Mouse (Mus musculus) ovary, postnatal 14 days (tissue): Measurements from ENCODE around the gene Arhgef25.

Experiments
- DNase-seq: peaks from one replicate; pipeline ENCODE4 v3.0.0; 2022; ENCODE audit warnings: low spot score

The Arhgef25 gene

DNA sequence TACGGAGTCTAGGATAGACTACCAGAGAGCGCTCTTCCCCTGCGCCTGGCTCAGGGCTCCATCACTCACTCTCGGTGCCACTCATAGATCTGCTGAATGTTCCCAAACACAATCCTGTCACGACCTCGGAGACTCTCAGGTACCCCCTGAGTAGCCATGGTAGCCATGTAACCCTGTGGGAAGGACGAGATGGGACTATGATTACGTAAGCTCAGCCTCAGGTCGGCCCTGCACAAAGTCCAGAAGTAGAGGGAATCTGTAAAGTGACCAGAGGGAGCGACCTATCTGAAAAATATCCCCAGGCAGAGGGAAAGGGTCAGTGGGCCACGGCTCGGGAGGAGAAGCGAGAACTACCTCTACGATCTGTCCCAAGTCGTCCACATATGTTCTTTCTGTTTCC, 4.4 kb downstream of the Arhgef25 start:
- no peak for DNase-seq

DNA sequence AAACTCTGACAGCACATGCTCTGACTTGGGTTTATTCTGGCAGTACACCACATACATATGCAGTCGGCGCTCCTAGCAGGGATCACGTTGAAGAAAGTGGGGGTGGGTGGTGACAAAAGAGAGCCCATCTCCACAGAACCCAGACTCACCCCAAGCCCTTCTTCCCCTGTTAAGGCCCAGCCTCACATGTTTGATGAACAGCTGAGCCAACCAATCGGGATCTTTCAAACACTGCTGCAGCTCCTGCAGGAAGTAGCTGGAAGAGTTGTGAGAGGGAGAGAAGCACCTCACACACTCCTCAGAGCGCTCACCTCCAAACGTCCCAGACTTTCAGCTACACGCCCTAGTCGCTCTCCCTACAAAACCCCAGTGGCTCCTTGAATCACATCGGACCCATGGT, 4.8 kb downstream of the Arhgef25 start:
- DNase-seq: no peak

DNA sequence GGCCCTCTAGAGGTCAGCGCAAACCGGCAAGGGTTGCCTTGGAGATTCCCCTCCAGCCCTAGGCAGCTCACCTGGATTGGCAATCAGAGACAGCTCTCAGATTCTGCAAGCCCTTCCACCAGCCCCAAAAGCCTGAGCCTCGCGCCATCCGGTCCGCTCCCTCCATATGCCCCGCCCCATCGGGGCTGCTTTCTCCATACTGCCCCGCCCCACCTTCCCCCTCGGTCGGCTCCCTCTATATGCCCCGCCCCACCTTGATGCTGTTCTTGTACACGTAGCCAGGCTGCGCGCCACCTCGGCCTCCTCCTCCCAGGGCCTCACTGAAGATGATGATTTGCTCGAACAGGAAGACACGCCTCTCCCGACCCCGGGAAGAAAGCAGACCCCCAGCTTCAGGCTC, 6.1 kb downstream of the Arhgef25 start:
- no peak for DNase-seq

DNA sequence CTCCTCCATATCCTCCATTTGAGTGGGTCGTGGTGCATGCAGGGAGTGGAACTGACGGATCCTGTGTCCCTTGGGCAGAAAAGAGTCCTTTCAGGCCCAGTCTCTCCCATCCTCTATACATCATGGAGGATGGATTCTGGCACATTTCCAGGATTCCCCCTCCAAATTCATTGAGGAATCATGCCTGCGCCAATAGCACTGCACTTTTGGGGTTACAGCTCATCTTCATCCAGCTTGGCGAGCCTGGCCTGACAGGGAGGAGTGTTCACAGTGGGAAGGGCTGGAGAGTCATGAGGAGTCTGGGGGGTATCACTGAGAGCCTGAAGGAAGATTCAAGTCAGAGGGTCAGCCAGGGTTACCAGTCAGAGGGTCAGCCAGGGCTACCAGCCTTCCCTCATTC, 7.3 kb downstream of the Arhgef25 start:
- no peak for DNase-seq

DNA sequence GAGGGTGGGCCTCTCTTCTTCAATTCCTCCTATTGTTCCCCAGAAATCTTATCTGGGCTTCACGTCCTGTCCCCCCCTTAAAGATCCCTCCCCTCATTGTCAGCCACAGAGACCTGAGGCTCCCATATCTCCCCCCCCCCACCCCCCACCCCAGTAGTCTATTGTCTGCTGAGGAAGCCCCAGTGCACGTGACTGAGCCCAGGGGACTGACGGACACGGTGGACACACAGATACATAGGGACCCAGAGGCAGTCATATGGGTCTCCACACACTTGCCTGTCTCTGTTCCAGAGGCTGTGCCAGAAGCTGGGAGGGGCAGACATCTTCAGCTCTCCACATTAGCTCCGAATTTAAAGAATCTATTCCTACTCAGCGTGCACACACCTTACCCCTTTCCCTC, 8.3 kb downstream of the Arhgef25 start:
- DNase-seq: no peak

DNA sequence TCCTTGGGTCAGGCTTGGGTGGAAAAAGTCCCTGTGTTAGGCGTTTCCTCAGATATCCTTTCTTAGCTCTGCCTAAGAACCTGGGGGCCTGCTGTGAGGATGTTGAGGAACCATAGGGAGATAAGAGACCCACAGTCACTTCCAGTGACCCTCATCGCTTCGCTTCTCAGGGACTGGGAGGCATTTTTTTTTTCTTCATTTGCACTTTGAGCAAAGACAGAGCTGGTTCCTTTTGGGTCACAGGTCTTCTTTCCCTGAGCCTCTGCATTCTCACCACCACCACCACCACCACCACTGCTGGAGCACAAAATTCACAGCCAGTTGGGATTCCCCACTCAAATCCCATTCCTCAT, 9.2 kb downstream of the Arhgef25 start:
- no peak for DNase-seq

DNA sequence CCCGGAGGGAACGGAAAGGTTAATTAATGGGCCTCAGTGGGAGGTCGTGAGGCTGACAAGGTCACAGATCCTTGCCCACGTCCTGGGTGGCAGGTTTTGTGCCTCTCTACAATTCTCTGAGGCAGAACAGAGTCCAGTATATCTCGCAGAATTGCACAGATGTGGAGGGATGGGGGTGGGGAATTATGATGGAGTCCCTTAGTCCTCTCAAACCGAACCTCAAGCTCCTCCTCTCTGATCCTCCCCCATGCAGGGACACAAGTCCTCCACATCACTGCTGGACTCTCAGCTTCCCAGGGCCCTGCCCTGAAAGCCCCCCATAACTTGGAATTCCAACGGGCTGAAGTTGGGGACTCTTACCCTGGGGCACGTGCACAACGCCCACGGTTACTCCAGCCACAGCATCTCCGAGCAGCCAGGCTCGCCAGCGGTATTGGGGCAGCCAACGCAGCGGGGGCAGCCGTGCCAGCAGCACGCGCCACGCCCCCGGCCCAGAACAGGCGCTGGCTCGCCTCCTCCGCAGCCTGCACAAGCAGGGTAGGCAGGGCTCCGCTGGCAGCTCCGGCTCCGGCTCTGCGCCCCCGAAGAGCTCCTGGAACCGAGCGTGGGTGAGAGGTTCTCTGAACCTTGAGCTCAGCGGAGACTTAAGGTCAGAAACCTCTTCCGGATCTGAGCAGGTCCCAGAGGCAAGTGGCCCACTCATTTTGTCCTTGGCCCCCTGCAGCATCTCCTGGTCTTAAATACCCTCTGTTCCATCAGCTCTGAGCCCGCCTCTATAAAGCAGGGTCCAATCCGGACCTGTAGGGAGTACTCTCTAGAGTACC, 9.8 kb downstream of the Arhgef25 start, which contains the start of gene Slc26a10:
Gene Slc26a10, minus strand, starts transcription at position 775 of the 824 bp plus-strand sequence.
- no peak for DNase-seq

DNA sequence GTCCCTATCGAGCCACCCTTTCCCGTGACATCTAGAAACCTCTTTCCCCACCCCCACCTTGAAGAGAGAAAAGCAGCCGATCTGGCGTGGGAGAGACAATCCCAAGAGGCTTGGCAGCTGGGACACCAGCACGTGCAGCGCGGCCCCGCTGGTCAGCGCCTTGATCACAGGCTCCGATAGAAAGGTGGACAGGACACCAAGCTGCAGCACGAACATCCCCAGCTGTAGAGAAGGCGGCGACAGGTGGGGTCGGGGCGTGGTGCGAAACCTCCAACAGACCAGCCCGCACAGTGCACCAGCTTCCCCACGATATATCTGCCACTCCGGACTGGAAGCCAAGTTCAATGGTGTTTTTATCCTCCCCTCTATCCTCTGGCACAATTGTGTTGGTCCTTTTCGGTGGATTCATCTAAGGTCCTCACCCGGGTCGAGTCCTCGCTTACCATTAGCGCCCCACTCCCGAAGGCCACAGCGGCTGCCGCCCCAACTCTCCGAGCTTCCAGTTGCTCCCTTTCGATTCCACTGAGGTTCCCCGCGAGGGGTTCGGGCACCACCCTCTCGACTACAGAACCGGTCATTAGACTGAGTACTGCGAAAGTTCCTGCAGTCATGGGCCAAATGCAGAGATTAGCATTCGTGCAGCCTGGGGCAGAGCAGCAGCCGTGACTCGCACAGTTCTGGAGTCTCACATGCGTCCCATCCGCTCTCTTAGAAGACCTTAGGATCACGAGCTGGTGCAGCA, 11.4 kb downstream of the Arhgef25 start:
- no peak for DNase-seq

DNA sequence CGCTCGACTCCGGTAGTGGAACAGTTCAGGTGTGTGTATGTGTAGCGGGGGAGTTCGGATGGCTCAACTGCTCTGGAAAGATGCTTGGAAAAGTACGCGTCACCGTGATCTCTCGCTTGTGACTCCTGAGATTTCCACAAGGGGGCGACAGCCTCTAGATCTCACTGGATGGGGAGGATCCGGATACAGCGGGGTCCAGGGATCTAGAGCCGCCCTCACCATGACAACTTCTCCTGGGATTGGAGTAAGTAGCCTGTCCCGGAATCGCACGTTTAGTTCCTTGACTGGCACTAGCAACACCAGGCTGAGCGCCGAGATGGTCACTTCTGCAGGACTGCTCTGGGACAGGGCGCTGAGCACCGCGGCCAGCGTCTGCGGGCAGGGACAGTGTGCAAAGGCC, 12.2 kb downstream of the Arhgef25 start:
- DNase-seq: peak; percentile 69

DNA sequence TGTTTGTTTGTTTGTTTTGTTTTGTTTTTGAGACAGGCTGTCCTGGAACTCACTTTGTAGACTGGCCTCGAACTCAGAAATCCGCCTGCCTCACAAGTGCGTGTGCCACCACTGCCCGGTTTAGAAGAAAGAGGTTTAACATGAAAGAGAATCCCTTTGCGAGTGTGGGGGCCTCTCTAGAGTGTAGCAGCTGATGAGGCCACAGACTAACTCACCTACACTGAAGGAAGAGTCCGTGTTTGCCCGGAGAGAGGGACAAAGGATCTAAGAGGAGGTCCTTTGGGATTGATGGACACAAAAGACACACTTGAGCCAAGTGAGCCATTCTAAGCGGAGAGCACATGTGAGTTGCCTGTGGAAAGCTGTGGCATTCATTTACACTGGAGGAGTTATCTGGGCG, 12.6 kb downstream of the Arhgef25 start:
- DNase-seq: no peak

DNA sequence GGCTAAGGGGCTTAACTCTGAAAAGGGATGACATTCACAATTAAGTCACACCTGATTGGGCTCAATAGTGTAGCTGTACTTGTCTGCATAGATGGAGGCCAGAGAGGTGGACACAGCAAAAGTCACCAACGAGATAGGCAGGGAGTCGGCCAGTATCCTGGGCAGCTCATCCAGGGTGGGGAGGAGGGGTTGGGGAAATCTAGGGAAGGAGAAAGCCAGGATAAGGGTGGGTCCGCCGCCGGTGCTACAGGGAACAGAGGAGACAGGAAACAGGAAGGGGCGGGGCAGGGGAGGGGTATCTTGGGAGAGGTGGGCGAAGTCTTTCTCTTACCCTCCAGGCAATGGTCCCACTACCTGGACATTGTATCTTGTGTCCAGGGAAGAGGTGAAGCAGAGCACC, 13.1 kb downstream of the Arhgef25 start:
- DNase-seq: no peak

DNA sequence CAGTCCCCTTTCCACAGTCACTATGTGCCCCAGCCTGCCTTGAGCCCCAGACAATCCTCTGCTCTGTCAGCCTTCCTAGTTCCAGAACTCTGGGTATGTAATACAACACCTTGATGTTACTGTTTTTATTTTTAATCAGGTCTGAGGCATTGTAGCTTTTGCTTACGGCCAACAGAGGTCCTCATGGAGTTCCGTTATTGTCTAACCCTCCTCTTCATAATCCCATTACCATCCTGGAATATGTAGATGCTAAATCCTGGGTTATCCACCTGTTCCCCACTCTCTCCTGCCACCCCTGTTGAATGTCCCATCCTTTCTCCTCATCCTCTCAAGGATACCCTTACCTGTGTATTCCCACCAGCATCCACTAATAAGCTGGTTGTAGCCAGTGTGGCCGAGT, 13.7 kb downstream of the Arhgef25 start:
- DNase-seq: no peak

DNA sequence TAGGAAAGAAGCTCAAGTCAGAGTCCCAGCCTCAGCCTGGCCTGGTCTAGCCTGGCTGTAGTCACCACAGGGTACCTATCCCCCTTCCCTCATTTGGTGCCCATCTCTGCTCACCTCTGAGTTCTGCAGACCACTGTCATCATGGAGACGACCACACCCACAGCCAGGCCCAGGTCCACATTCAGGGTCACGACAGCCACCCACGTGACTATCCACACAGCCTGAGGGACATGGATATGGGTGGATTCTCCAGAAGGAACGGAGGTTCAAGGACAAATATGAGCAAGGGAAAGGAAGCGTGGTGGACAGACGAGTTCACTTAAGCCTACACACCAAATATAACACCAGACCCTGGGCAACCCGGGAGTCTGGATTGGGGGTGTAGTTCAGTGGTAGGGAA, 15.7 kb downstream of the Arhgef25 start:
- DNase-seq: no peak

DNA sequence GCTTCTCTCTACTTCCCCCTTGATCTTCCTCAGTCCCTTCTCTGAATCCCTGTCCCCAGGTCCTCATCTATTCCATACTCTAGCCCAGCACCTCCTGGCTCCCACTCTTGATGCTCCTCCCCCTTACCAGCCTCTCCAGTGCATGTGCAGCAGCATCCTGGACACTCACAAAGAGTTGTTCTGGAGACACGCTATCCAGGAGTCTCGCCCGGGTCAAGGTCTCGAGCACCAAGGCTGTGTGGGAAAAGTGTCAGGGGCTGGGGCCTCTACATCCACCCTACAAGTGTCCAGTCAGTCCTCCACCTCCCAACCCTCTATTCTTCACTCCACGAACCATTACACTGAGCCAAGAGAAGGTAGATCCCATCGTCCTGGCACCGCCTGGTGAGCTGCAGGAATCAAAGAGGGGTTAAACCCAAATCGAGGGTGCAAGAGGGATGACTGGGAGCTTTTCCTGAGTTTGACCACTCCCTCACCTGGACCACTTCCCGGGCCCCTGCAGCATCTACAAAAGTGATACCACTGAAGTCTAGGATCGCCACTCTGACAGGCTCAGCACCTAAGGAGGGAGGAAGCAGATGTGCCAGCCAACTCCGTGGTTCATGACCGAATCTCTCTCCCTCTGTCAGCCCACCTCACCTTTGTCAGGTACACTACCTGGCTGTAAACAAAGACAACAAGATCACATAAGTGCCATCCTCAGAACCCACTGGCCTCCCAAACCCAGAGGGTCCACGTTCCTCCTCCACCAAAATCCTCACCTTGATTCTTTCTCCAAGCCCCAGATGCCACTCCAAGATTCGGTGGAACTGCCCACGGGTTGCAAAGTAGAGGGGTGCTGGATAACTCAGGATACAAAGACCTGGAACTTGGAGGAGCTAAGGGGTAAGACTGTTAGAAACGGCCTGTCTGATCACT, 16.5 kb downstream of the Arhgef25 start:
- no peak for DNase-seq

DNA sequence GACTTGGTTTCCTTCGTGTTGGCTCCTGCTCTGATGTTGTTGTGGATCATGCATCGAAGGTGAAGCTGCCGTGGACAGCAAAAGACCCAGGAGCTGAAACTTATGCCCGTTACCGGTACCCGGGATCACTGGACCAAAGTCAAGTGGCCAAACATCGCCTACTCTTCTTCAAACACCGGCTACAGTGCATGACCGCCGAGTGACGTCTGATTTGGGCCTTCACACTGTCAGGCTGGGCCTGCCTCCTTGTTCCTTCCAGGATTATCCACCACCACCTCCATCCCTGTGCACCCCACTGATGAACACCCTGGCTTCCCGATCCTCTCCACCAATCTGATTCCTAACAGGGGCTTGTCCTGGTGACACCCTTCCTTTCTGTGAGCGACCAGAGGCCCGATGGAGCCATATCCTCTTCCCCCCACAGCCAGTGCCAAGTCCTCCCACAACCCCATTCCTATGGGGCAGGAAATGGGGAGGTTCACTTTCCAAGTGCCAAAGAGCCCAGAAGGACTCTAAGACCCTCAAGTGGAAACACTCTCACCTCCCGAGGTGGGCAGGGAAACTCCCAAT, 18.2 kb downstream of the Arhgef25 start:
- no peak for DNase-seq

DNA sequence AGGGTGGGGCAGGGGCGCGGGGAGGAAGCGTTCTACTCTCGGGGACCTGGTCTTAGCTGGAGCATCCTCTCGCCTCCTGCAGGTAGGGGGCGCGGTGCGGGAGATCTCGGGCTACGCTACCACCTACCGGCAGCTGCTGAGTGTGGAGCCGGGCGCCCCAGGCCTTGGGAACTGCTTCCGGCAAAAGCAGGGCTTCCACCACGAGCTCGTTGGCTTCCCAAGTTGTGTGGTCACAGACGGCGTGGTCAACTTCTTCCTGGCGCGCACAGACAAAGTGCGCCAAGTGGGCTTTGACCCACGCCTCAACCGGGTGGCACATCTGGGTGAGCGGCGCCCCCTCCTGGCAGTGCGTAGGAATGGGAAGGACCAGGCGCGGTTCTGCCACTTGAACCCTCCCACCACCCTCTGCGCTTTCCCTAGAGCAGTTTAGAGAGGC, 19.0 kb downstream of the Arhgef25 start:
- DNase-seq: peak; percentile 63

DNA sequence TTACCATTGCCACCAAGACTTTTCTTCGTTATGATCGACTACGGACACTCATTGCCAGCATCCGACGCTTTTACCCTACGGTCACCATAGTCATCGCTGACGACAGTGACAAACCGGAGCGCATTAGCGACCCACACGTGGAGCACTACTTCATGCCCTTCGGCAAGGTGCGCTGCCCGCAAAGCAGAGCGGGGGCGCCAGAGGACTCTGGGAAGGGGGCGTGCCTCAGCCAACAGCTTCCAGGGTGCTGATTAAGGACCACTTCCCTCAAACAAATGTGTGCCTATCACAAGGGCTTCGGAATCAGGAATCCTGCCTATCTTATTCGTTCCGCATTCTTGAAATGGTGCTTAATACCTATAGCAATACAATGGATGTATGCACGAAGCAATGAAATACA, 19.9 kb downstream of the Arhgef25 start:
- no peak for DNase-seq

DNA sequence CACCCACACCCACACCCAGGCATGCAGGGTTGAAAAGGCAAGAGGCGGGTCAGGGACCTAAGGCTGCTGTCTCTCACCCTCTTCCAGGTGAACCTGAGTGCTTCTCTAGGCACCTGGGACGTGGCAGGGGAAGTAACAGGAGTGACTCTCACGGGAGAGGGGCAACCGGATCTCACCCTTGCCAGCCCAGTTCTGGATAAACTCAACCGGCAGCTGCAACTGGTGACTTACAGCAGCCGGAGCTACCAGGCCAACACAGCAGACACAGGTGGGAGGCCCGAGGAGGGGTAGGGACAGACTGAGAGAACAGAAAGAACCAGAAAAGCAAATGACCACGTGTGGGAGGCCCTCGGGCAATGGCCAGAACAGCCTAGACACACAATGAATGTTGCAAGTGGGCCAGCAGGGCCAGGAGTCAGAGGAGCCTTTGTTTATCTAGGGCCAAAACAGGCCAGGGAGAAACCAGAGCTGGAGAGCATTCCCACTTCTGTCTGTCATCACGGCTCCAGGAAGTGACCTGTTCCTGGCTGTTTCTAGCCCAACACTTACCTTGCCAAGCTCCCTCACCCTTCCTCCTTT, 22.2 kb downstream of the Arhgef25 start:
- no peak for DNase-seq

DNA sequence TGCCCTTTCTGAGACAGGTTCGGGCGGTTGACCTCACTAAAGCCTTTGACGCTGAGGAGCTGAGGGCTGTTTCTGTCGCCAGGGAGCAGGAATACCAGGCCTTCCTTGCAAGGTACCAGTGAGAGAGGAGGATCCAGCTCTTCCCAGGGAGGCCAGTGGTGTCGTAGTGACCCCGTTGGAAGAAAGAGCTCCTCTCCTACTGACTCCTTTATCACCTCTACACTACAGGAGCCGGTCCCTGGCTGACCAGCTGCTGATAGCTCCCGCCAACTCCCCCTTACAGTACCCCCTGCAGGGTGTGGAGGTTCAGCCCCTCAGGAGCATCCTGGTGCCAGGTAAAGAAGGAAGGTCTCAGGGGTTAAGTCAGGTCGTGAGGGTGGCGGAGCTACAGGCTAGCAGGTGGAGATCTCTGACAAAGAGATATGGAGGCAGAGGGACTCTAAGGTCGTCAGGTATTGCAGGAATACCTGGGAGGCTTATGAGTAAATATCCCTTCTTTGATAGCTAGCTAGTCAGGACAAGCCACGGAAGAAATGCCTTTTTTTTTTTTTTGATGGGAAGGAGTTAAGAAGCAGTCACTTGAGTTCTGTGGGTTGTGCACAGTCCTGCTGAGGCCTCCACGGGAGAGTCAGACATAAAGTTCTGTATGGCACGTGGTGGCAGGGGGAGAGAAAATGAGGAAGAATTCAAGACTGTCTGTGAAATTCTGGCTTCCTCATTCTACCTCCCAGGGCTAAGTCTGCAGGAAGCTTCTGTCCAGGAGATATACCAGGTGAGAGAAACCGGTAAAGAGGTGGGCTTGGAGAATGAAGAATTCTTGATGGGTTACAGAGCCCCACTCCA, 22.9 kb downstream of the Arhgef25 start:
- DNase-seq: no peak

DNA sequence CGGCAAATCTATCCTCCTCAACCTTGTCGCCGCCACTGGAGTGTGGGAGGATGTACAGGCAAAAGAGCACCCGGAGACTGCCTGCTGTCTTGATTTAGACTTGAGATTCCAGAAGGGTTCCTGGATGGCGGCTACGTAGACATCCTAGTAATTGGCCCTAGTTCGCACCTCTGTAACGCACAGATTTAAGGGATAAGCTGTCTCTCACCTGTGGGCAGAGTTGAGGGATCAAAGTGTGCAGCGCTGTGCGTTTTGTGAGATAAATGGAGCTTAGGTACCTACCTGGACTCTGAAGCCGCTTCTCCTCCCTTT, 23.5 kb downstream of the Arhgef25 start:
- no peak for DNase-seq
